ENCODE assay signal across 8 mouse cellular contexts in genomic region chr5:120146051-120146385, GRCm38 (mm10). TPM values are rescaled to one million over a fixed set of nuclear protein-coding genes. Genes with fewer than 3 reads are reported as not detected.
DNase-seq lines count a peak whose midpoint lies in the region; ATAC-seq and TF ChIP-seq lines count a peak whose summit lies in the region.

No protein-coding gene starts in this region.

- peak; percentile 79 for ATAC-seq in forebrain, embryonic 13.5 days
- peak; percentile 81 for ATAC-seq in hindbrain, embryonic 14.5 days (ENCODE audit: low FRiP score)

- peak overlapping the region; percentile 53; the same call in 1 of the 2 replicates for H3K9ac ChIP-seq in forebrain, embryonic 13.5 days
- H3K9ac ChIP-seq in hindbrain, embryonic 14.5 days, result peak overlapping the region; percentile 62

- H3K27ac ChIP-seq in forebrain, embryonic 13.5 days, result peak overlapping the region; percentile 72
- H3K27ac ChIP-seq in hindbrain, embryonic 14.5 days, result peak overlapping the region; percentile 90
- H3K27ac ChIP-seq in thymus, adult 2 months (ENCODE audit: control insufficient read depth, insufficient read depth, low read length), result no peak overlapping the region

- no peak for TF ChIP-seq CTCF in thymus, adult 2 months (IDR thresholded peaks at IDR 0.05; ENCODE audit: borderline replicate concordance, control insufficient read depth, extremely low read depth, insufficient read depth, low read length, poor library complexity)

- peaks cover 15% of the 10 kb centered on the region; the same call in 1 of the 2 replicates for H3K4me1 ChIP-seq in forebrain, embryonic 13.5 days
- peaks cover 8% of the 10 kb centered on the region; the same call in 1 of the 2 replicates for H3K4me1 ChIP-seq in hindbrain, embryonic 14.5 days (replicated peaks; ENCODE audit: control insufficient read depth, insufficient read depth, low read length)
- no peaks in the 10 kb centered on the region for H3K4me1 ChIP-seq in thymus, adult 2 months (replicated peaks; ENCODE audit: control insufficient read depth, insufficient read depth, low read length)

- H3K9me3 ChIP-seq in forebrain, embryonic 13.5 days (replicated peaks), result no peaks in the 10 kb centered on the region
- no peaks in the 10 kb centered on the region for H3K9me3 ChIP-seq in hindbrain, embryonic 14.5 days (ENCODE audit: control insufficient read depth, low read length)

- H3K36me3 ChIP-seq in forebrain, embryonic 13.5 days (ENCODE audit: poor library complexity, severe bottlenecking), result peaks cover 43% of the 10 kb centered on the region
- H3K36me3 ChIP-seq in hindbrain, embryonic 14.5 days (replicated peaks; ENCODE audit: control insufficient read depth, insufficient read depth), result peaks cover 26% of the 10 kb centered on the region
- peaks cover 5% of the 10 kb centered on the region for H3K36me3 ChIP-seq in thymus, adult 2 months (ENCODE audit: control insufficient read depth, insufficient read depth, low read length)

- intact Hi-C loops in left cerebral cortex, postnatal 10 days (cut with DNase I), result loop anchor here (5.0 kb wide), 2 partner anchors 296 to 311 kb away; no protein-coding TSS in a partner anchor

- 21% methylated on average over 11 of the region's 11 CpGs for WGBS in forebrain, embryonic 13.5 days
- 34% methylated on average over 11 of the region's 11 CpGs for WGBS in hindbrain, embryonic 14.5 days
- 93% methylated on average over 11 of the region's 11 CpGs for WGBS in thymus, adult 2 months

- TF ChIP-seq POLR2A in thymus, adult 2 months (IDR thresholded peaks at IDR 0.05; ENCODE audit: control insufficient read depth, extremely low read depth, insufficient read depth, low read length, poor library complexity), result no peak

- H3K4me2 ChIP-seq in forebrain, embryonic 13.5 days, result peak overlapping the region; percentile 33
- H3K4me2 ChIP-seq in hindbrain, embryonic 14.5 days (replicated peaks), result peak overlapping the region; percentile 40

- peak; percentile 21 for DNase-seq in MN1 (ENCODE audit: low spot score)
- DNase-seq in cerebellum, adult 11 months, result peak; percentile 67
- DNase-seq in hindbrain, embryonic 14.5 days (ENCODE audit: low spot score), result peak; percentile 83
- DNase-seq in left cerebral cortex, postnatal 10 days (ENCODE audit: extremely low spot score in 1 of 2, low spot score in 2 of 2), result peak; percentile 46 to 77
- DNase-seq in neural tube, embryonic 10.5 days (ENCODE audit: extremely low spot score, low spot score), result peak; percentile 61
- no peak for DNase-seq in thymus, adult 2 months
- no peak for DNase-seq in spleen, postnatal 4 days (ENCODE audit: low spot score in 2 of 2)

- H3K27me3 ChIP-seq in forebrain, embryonic 13.5 days, result no peaks in the 10 kb centered on the region
- no peaks in the 10 kb centered on the region for H3K27me3 ChIP-seq in hindbrain, embryonic 14.5 days (ENCODE audit: control insufficient read depth, insufficient read depth, low read length)
- no peaks in the 10 kb centered on the region for H3K27me3 ChIP-seq in thymus, adult 2 months (ENCODE audit: control insufficient read depth, insufficient read depth, low read length)

- no peak overlapping the region for H3K4me3 ChIP-seq in forebrain, embryonic 13.5 days
- H3K4me3 ChIP-seq in hindbrain, embryonic 14.5 days (replicated peaks; ENCODE audit: low read length), result 0 out of 2 replicates have a peak overlapping the region, but pooled peaks have one; percentile 2
- H3K4me3 ChIP-seq in thymus, adult 2 months (ENCODE audit: control insufficient read depth, insufficient read depth, low read length), result no peak overlapping the region

RNA-seq across cellular contexts. Expression of gene Rbm19, which starts 29.8 kb away (rescaled TPM):
- polyA plus RNA-seq in forebrain, embryonic 13.5 days (2015; fragmentation: Nextera tagmentation; extraction: Ambion mirVana), result 17.8 and 20.2 TPM in 2 replicates
- 17.5 and 20.2 TPM in 2 replicates for polyA plus RNA-seq in hindbrain, embryonic 14.5 days (2014; fragmentation: Nextera tagmentation; extraction: Ambion mirVana)
- total RNA-seq in left cerebral cortex, postnatal 10 days (2021), result 10 to 100 TPM; 23.8 to 24.6 TPM
- 19.6 and 29.2 TPM in 2 replicates for polyA plus RNA-seq in thymus, adult 2 months (2012; rRNA removed)

Comparison
In these comparisons a context has a peak if more than half of its experiments do, and no peak if none do; other contexts are left out.
1. DNase-seq: peak in MN1 (single experiment), cerebellum, adult 11 months (single experiment), hindbrain, embryonic 14.5 days (single experiment), left cerebral cortex, postnatal 10 days (2 of 2) and neural tube, embryonic 10.5 days (single experiment); none in thymus, adult 2 months (single experiment) and spleen, postnatal 4 days (0 of 2).